35 mouse cellular contexts compared by ENCODE assay signal in the genomic region with DNA sequence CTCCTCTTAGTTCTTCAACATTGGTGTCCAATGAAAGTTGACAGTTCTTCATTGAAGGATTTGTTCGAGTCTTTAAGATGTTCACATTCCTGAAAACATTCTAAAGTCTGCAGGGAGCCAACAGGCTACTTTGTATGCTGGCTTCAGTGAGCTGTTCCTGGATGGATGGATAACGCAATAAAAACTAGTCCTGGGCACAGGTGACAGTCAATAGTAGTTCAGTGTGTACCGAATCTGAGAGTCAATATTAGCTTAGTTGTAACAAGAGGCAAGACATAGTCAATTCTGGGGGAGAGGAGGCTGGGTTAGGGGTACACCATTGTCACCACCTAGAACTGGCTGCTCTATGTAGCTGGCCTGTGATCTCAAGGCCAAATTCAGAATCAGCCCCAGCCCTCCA. TPM values are rescaled to one million over a fixed set of nuclear protein-coding genes. Genes with fewer than 3 reads are reported as not detected.
"Had no signal": no experiment of that assay in that cellular context is flagged by ENCODE, and none has a peak within 500 bp of the region (broad histone marks: within the 10 kb centered on the region; RNA-seq: fewer than 3 reads in every experiment).

No protein-coding gene starts in this region.

- H3K27me3 ChIP-seq: limb, embryonic 12.5 days; limb, embryonic 13.5 days; limb, embryonic 15.5 days; liver, embryonic 13.5 days; lung, embryonic 15.5 days; megakaryocyte, embryonic 14.5 days; midbrain, embryonic 12.5 days; midbrain, embryonic 13.5 days; midbrain, embryonic 15.5 days; neural tube, embryonic 12.5 days; neural tube, embryonic 13.5 days had no signal

- H3K9me3 ChIP-seq: limb, embryonic 10.5 days; limb, embryonic 12.5 days; limb, embryonic 13.5 days; limb, embryonic 15.5 days; liver, embryonic 13.5 days; liver, embryonic 15.5 days; lung, embryonic 15.5 days; megakaryocyte, embryonic 14.5 days; midbrain, embryonic 10.5 days; midbrain, embryonic 12.5 days; midbrain, embryonic 13.5 days; midbrain, embryonic 15.5 days; neural tube, embryonic 12.5 days; neural tube, embryonic 13.5 days had no signal

- H3K36me3 ChIP-seq: limb, embryonic 10.5 days; limb, embryonic 12.5 days; limb, embryonic 13.5 days; limb, embryonic 15.5 days; liver, embryonic 13.5 days; liver, embryonic 15.5 days; lung, embryonic 15.5 days; midbrain, embryonic 10.5 days; midbrain, embryonic 12.5 days; midbrain, embryonic 13.5 days; midbrain, embryonic 15.5 days; neural tube, embryonic 12.5 days; neural tube, embryonic 13.5 days had no signal

- H3K27ac ChIP-seq: left cerebral cortex, adult 2 months; limb, embryonic 10.5 days; limb, embryonic 12.5 days; limb, embryonic 13.5 days; limb, embryonic 15.5 days; liver, embryonic 13.5 days; liver, embryonic 14.5 days; liver, embryonic 15.5 days; lung, embryonic 15.5 days; macrophage; midbrain, embryonic 10.5 days; midbrain, embryonic 12.5 days; midbrain, embryonic 13.5 days; midbrain, embryonic 15.5 days; neural tube, embryonic 12.5 days; neural tube, embryonic 13.5 days had no signal

- H3K4me1 ChIP-seq: limb, embryonic 12.5 days; limb, embryonic 13.5 days; limb, embryonic 15.5 days; liver, embryonic 13.5 days; lung, embryonic 15.5 days; midbrain, embryonic 12.5 days; neural tube, embryonic 12.5 days had no signal

- H3K4me3 ChIP-seq: left cerebral cortex, adult 2 months; limb, embryonic 10.5 days; limb, embryonic 12.5 days; limb, embryonic 13.5 days; limb, embryonic 15.5 days; liver, embryonic 13.5 days; liver, embryonic 15.5 days; lung, embryonic 15.5 days; megakaryocyte, embryonic 14.5 days; midbrain, embryonic 10.5 days; midbrain, embryonic 12.5 days; midbrain, embryonic 13.5 days; midbrain, embryonic 15.5 days; myocyte; neural tube, embryonic 12.5 days; neural tube, embryonic 13.5 days had no signal

- DNase-seq: left cerebral cortex, postnatal 4 days; liver; liver, embryonic 13.5 days; lung, adult 18-20 months; lung, adult 2 months; lung, embryonic 14.5 days; lung, postnatal 10 days; lung, postnatal 14 days; lung, postnatal 36 days; lung, postnatal 4 days; midbrain, embryonic 14.5 days had no signal

- ATAC-seq: lung, postnatal 0 days; midbrain, embryonic 13.5 days; midbrain, embryonic 15.5 days; midbrain, embryonic 16.5 days had no signal

- H3K9ac ChIP-seq: limb, embryonic 12.5 days; limb, embryonic 13.5 days; limb, embryonic 15.5 days; liver, embryonic 13.5 days; liver, embryonic 14.5 days; liver, embryonic 15.5 days; lung, embryonic 14.5 days; lung, embryonic 15.5 days; midbrain, embryonic 12.5 days; midbrain, embryonic 13.5 days; midbrain, embryonic 15.5 days; neural tube, embryonic 12.5 days; neural tube, embryonic 13.5 days had no signal

- H3K4me2 ChIP-seq: limb, embryonic 12.5 days; limb, embryonic 13.5 days; limb, embryonic 15.5 days; liver, embryonic 13.5 days; liver, embryonic 15.5 days; lung, embryonic 14.5 days; lung, embryonic 15.5 days; midbrain, embryonic 11.5 days; midbrain, embryonic 12.5 days; midbrain, embryonic 13.5 days; midbrain, embryonic 15.5 days; neural tube, embryonic 12.5 days; neural tube, embryonic 13.5 days had no signal

RNA-seq across cellular contexts. Expression of gene Lipc, which starts 17.2 kb away (rescaled TPM):
- total RNA-seq: left cerebral cortex, postnatal 4 days; megakaryocyte progenitor cell, adult 5-6 weeks; midbrain, postnatal 0 days; monocyte, adult 5-6 weeks had no signal
- polyA plus RNA-seq: limb, embryonic 10.5 days; limb, embryonic 12.5 days; limb, embryonic 13.5 days; midbrain, embryonic 10.5 days; midbrain, embryonic 11.5 days; midbrain, embryonic 12.5 days; midbrain, embryonic 13.5 days; midbrain, embryonic 14.5 days; midbrain, postnatal 0 days; neural tube, embryonic 11.5 days; neural tube, embryonic 12.5 days had no signal
